Mouse (Mus musculus) frontal cortex, postnatal 36 days (tissue): ENCODE results near the gene Lrrk1.

Experiments used
- DNase-seq, 2 experiments: peaks; one replicate each; pipeline ENCODE4 v3.0.0; 2022; ENCODE audit warnings: low spot score in 2 of 2

Gene Lrrk1

GRCm38 (mm10) chr7:66300680-66301079 lies 87.5 kb downstream of the Lrrk1 start:
- peak; percentile 68 to 71 for DNase-seq

GRCm38 (mm10) chr7:66297656-66298021 lies 90.5 kb downstream of the Lrrk1 start:
- no peak for DNase-seq

- DNase-seq = no peak
Observed at GRCm38 (mm10) chr7:66296921-66297655, 91.1 kb downstream of the Lrrk1 start.

- no peak for DNase-seq
Observed at GRCm38 (mm10) chr7:66292552-66293376, 95.4 kb downstream of the Lrrk1 start.

GRCm38 (mm10) chr7:66292010-66292409 lies 96.1 kb downstream of the Lrrk1 start:
- DNase-seq = no peak

GRCm38 (mm10) chr7:66282984-66283612 lies 105.1 kb downstream of the Lrrk1 start:
- no peak for DNase-seq

- no peak for DNase-seq
Observed at GRCm38 (mm10) chr7:66282265-66282664, 105.9 kb downstream of the Lrrk1 start.

GRCm38 (mm10) chr7:66278001-66278400 lies 110.1 kb downstream of the Lrrk1 start:
- no peak for DNase-seq

GRCm38 (mm10) chr7:66273494-66273893 lies 114.7 kb downstream of the Lrrk1 start:
- DNase-seq = no peak

GRCm38 (mm10) chr7:66271226-66271625 lies 116.9 kb downstream of the Lrrk1 start:
- DNase-seq = no peak

GRCm38 (mm10) chr7:66266942-66267850 lies 121.0 kb downstream of the Lrrk1 start:
- no peak for DNase-seq

GRCm38 (mm10) chr7:66263421-66263820 lies 124.7 kb downstream of the Lrrk1 start:
- no peak for DNase-seq

- DNase-seq = no peak
Observed at GRCm38 (mm10) chr7:66262570-66263156, 125.5 kb downstream of the Lrrk1 start.

- DNase-seq = no peak
Observed at GRCm38 (mm10) chr7:66260763-66261390, 127.3 kb downstream of the Lrrk1 start.

GRCm38 (mm10) chr7:66260295-66260694 lies 127.9 kb downstream of the Lrrk1 start:
- DNase-seq = no peak

- no peak for DNase-seq
Observed at GRCm38 (mm10) chr7:66259436-66260206, 128.5 kb downstream of the Lrrk1 start.

- DNase-seq = no peak
Observed at GRCm38 (mm10) chr7:66258997-66259396, 129.2 kb downstream of the Lrrk1 start.

GRCm38 (mm10) chr7:66257232-66257631 lies 130.9 kb downstream of the Lrrk1 start:
- no peak for DNase-seq

- DNase-seq = no peak
Observed at GRCm38 (mm10) chr7:66256441-66256840, 131.7 kb downstream of the Lrrk1 start.

- no peak for DNase-seq
Observed at GRCm38 (mm10) chr7:66254993-66255392, 133.2 kb downstream of the Lrrk1 start.
